Mouse (Mus musculus) limb, embryonic 12.5 days (tissue): ENCODE results near the gene Zfp362. TPM values are rescaled to one million over a fixed set of nuclear protein-coding genes. Genes with fewer than 3 reads are reported as not detected.
A peak's percentile ranks its signal among the peaks of the same experiment; 100 is the strongest.

Source experiments
- ATAC-seq: fragments of 200-750 bp; cut with Nextera tagmentation; 2 replicates; pipeline ENCODE4 v1.8.0; 2017; ENCODE audit warnings: low read depth, moderate TSS enrichment; ENCODE audit not compliant: insufficient number of reproducible peaks, insufficient read depth, low FRiP score, low TSS enrichment
- H3K27ac ChIP-seq: fragments of 300-500 bp; sonication (generic); 2 replicates; pipeline ENCODE4 v1.5.1; 2016; ENCODE audit warnings: mild to moderate bottlenecking, moderate library complexity
- H3K27me3 ChIP-seq: fragments of 300-500 bp; sonication (generic); 2 replicates; pipeline ENCODE4 v1.6.1; 2016; ENCODE audit warnings: mild to moderate bottlenecking, moderate library complexity
- H3K36me3 ChIP-seq: fragments of 300-500 bp; sonication (generic); 2 replicates; pipeline ENCODE4 v1.6.1; 2016; ENCODE audit warnings: mild to moderate bottlenecking, moderate library complexity
- H3K4me1 ChIP-seq: fragments of 300-500 bp; sonication (generic); replicated peaks from 2 replicates; pipeline ENCODE4 v1.6.1; 2016
- H3K4me2 ChIP-seq: fragments of 300-500 bp; sonication (generic); 2 replicates; pipeline ENCODE4 v1.6.1; 2016; ENCODE audit warnings: mild to moderate bottlenecking, moderate library complexity
- H3K4me3 ChIP-seq: fragments of 300-500 bp; sonication (generic); replicated peaks from 2 replicates; pipeline ENCODE4 v1.5.1; 2016; ENCODE audit warnings: mild to moderate bottlenecking
- H3K9ac ChIP-seq: fragments of 300-500 bp; sonication (generic); replicated peaks from 2 replicates; pipeline ENCODE4 v1.6.1; 2016; ENCODE audit warnings: mild to moderate bottlenecking, moderate library complexity
- H3K9me3 ChIP-seq: fragments of 300-500 bp; sonication (generic); 2 replicates; pipeline ENCODE4 v1.6.1; 2016; ENCODE audit warnings: mild to moderate bottlenecking, moderate library complexity
- WGBS: fragments of 180-500 bp; shearing (Covaris S2); methylation state at CpG from one replicate; pipeline ENCODE4 v1.1.7; 2016; 5-methylcytosine and 5-hydroxymethylcytosine counted together
- polyA plus RNA-seq: library from polyadenylated mRNA; unstranded; fragments of >200 nt; fragmentation: Nextera tagmentation; extraction: Ambion mirVana; gene quantifications from 2 replicates; pipeline ENCODE4 v1.2.1, GENCODE M21; 2016

Gene Zfp362
- polyA plus RNA-seq, 1 experiment from 2014 or later, result 52.1 TPM

DNA sequence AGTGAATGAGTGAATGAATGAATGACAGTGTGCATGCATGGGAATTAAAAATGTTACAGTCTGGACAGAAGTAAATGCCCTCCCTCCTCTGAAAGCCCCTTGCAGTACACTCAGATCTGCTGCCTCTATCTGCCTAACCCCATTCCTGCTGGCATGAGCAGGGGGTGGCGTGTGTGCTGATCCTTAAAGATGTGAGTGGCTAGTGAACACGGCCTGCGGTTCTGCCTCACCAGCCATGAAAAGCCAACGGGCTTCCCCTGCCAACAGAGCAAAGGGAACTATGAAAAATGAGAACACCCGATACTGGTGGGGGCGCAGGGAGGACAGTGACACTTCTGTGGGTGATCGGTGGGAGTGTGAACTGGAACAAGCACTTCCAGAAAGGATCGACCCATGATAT is 9.1 kb downstream of the Zfp362 start:
- Histone ChIP-seq H3K9ac (no peak overlapping the region), H3K9me3 (no peaks in the 10 kb centered on the region), H3K4me1 (peaks cover 64% of the 10 kb centered on the region), H3K4me3 (no peak overlapping the region), H3K36me3 (peaks cover 47% of the 10 kb centered on the region), H3K4me2 (no peak overlapping the region), H3K27ac (no peak overlapping the region), H3K27me3 (no peaks in the 10 kb centered on the region)
- WGBS, result 88% methylated on average over 8 of the region's 8 CpGs
- no peak for ATAC-seq

DNA sequence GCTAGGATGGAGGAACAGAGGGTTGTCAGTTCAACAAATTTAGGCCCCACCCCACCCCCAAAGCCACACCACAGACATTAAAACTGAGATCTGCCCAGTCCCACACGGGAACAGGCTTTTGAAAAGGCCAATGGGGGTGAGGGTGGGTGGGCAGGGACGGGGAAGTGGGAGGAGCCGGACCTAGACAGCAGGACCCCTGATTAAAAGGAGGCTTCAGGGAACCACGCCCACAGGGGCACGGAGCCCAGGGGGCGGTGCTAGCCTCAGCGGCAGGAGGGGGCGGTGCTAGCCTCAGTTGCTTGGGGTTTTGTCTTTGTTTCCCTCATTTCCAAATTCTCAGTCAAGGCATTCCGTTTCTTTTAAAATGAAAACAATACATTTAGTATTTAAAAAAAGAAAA is 10.2 kb downstream of the Zfp362 start:
- H3K4me2 ChIP-seq, result peak overlapping the region; percentile 27
- no peak overlapping the region for H3K9ac ChIP-seq
- ATAC-seq, result no peak
- 11% methylated on average over 9 of the region's 9 CpGs for WGBS
- peaks cover 64% of the 10 kb centered on the region for H3K4me1 ChIP-seq
- H3K27me3 ChIP-seq, result no peaks in the 10 kb centered on the region
- peak overlapping the region; percentile 45; the same call in 1 of the 2 replicates for H3K27ac ChIP-seq
- no peak overlapping the region for H3K4me3 ChIP-seq
- peaks cover 59% of the 10 kb centered on the region for H3K36me3 ChIP-seq
- no peaks in the 10 kb centered on the region for H3K9me3 ChIP-seq

DNA sequence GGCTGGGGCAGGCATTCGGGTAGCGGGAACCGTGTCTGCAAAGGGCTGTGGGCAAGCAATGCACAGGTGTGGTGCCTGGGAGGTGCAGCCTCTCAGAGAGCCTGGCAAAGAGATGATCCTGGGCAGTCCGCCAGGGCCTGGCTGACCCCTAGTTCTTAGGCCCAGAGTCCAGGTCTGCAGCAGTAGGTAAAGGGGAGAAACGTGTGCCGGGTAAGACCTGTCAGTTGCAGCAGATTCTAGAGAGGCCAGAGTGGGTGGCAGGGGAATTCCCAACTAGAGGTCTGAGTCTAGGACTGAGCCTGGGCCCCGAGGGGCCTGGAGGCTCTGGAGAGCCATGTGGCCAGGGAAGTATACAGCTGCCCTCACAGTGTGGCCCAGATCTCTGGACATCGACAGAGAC is 11.6 kb downstream of the Zfp362 start:
- 90% methylated on average over 8 of the region's 8 CpGs for WGBS
- H3K4me1 ChIP-seq, result peaks cover 62% of the 10 kb centered on the region
- H3K36me3 ChIP-seq, result peaks cover 71% of the 10 kb centered on the region
- no peak overlapping the region for H3K4me2 ChIP-seq
- H3K27ac ChIP-seq, result no peak overlapping the region
- H3K27me3 ChIP-seq, result no peaks in the 10 kb centered on the region
- ATAC-seq, result no peak
- H3K4me3 ChIP-seq, result no peak overlapping the region
- H3K9ac ChIP-seq, result no peak overlapping the region
- H3K9me3 ChIP-seq, result no peaks in the 10 kb centered on the region

DNA sequence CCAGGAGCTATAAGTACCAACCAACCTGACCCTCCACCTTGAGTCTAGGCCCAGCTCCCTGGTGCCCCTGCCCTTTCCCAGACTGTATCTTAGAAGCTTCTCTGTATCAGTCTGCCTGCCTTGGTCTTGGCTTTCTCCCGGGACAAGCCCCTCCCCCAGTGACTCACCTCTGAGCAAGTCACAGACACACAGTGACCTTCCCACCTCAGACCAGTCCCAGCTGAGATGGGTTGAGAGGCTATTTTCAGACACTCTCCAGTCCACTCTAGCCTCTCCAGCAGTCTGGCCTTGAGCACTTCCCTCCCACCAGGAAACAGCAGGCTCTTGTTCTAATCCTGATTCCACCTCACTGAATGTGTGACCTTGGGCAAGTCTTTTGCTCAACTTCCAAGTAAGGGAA is 12.1 kb downstream of the Zfp362 start:
- H3K27ac ChIP-seq, result no peak overlapping the region; the same call in 1 of the 2 replicates

DNA sequence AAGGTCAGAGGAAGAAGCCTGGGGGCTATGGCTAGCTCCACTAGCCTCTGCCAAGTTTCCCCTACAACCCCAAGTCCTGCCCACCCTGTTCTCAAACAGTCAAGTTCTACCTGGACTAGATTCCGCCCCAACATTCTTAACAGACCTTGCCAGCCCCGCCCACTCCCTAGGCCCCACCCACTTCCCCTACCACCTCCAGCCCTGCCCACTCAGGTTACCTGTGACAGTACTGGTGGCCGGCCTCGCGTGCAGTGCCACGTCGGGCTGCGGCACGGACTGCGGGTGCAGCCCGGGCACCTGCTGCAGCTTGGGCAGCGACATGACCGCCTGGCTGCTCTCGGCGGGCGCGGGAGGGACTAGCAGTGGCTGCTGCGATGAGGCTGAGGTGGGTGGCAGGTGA is 16.2 kb downstream of the Zfp362 start:
- Histone ChIP-seq H3K27me3 (no peaks in the 10 kb centered on the region), H3K4me3 (no peak overlapping the region), H3K4me1 (peaks cover 25% of the 10 kb centered on the region)

More for the DNA sequence above, 12.1 kb downstream of the Zfp362 start:
- H3K4me1 ChIP-seq, result peaks cover 58% of the 10 kb centered on the region
- 66% methylated on average over 1 of the region's 1 CpGs for WGBS
- no peak overlapping the region for H3K4me2 ChIP-seq
- H3K9me3 ChIP-seq, result no peaks in the 10 kb centered on the region
- no peaks in the 10 kb centered on the region for H3K27me3 ChIP-seq
- ATAC-seq, result no peak
- H3K9ac ChIP-seq, result no peak overlapping the region
- H3K4me3 ChIP-seq, result no peak overlapping the region
- H3K36me3 ChIP-seq, result peaks cover 69% of the 10 kb centered on the region

DNA sequence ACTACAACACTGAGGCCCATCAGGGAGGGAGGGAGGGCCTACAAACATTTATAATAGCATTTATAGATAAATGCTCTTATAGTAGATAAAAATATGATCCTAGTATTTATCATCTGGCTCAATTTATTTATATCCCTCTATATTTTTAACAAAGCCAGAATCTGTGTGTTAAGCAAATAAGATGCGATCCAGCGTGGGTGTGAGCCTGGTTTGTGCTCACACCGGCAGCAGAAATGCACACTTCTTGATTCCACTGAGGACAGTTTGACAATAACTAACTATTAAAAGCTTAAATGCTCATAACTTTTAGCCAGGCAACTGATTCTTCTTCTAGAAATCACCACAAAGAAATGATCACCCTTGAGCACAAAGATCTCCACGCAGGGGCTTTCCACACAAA is 17.7 kb downstream of the Zfp362 start:
- Histone ChIP-seq H3K4me2 (no peak overlapping the region), H3K4me1 (peaks cover 25% of the 10 kb centered on the region), H3K27ac (no peak overlapping the region), H3K4me3 (no peak overlapping the region), H3K27me3 (no peaks in the 10 kb centered on the region), H3K9ac (no peak overlapping the region), H3K9me3 (no peaks in the 10 kb centered on the region), H3K36me3 (peaks cover 97% of the 10 kb centered on the region)
- ATAC-seq, result no peak
- 96% methylated on average over 4 of the region's 4 CpGs for WGBS

More for the DNA sequence above, 16.2 kb downstream of the Zfp362 start:
- 31% methylated on average over 18 of the region's 18 CpGs for WGBS
- Histone ChIP-seq H3K4me2 (no peak overlapping the region), H3K36me3 (peaks cover 98% of the 10 kb centered on the region), H3K9ac (no peak overlapping the region), H3K27ac (no peak overlapping the region), H3K9me3 (no peaks in the 10 kb centered on the region)
- no peak for ATAC-seq

DNA sequence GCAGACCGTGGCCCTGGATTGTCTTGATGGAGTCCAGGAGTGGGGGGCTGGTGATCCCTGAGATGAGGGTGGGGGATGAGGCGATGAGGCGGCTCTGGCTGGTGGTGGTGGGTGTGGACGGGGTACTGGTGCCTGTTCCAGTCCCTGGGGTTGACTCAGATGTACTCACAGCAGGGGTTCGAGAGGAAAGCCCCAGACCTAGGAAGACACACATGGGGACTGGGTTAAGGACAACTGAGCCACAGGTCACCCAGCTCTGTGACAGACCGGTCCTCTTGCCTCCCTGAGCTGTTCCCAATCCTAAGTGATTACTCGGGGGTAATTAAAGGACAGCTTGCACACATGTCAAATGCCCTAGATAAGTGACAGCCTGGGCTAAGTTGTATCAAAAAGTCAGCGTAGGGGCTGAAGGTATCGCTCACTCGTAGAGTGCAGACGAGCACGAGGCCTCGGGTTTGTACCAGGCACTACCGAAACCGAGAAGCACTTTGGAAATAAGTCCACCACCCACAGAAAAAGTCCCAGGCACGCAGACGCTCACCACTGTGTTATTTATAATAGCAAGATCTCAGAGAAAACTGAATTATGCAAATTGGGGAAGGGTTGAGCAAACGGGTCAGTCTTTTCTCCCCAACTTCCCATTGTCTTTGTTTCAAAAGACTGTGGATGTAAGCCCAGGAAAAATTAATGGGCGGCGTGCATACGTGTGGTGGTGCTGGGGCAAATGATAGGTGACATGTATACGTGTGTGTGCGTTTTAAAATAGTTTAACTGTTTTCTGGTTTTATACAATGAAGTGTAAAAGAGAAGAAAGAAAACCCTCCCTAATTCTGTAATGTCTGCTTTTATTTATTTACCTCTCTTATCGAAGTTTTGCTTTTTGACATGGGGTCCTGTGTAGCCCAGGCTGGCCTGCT is 18.6 kb downstream of the Zfp362 start:
- Histone ChIP-seq H3K27me3 (no peaks in the 10 kb centered on the region), H3K9me3 (no peaks in the 10 kb centered on the region), H3K4me2 (no peak overlapping the region), H3K4me3 (no peak overlapping the region), H3K27ac (no peak overlapping the region), H3K4me1 (peaks cover 25% of the 10 kb centered on the region), H3K36me3 (peaks cover 97% of the 10 kb centered on the region), H3K9ac (no peak overlapping the region)
- WGBS, result 93% methylated on average over 24 of the region's 24 CpGs
- no peak for ATAC-seq

DNA sequence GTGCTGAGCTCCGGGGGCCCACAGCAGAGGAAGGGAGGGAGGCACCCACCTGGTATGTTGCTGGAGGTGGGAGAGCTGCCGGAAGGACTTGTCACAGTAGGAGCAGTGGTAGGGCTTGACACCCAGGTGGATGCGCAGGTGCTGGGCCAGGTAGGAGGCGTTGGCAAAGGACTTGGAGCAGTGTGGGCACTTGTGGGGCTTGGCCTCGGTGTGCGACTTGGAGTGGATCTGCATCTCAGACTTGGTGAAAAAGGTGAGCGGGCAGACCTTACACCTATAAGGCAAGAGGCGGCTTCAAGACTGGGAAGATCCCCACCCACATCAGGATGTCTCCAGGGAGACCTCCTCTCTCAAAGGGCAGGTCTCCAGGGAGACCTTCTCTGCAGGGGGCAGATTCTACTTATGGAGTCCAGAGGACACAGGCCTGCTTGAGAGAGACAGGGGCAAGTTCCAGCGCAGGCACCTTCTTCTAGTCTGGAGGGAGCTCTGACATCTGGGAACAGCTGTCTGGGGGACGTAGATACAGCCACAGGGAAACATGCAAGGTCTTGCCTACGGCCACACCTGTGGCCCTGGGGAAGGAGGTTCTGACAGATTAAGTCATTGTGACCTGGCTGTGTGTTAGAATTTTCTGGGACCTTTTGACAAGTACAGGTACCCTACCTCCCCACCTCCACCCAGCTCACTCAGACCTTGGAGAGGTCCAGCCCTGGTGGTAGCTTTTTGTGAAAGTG is 19.8 kb downstream of the Zfp362 start:
- 94% methylated on average over 11 of the region's 11 CpGs for WGBS
- ATAC-seq, result no peak
- Histone ChIP-seq H3K9me3 (no peaks in the 10 kb centered on the region), H3K36me3 (peaks cover 97% of the 10 kb centered on the region), H3K4me1 (peaks cover 15% of the 10 kb centered on the region), H3K27ac (no peak overlapping the region), H3K9ac (no peak overlapping the region), H3K4me3 (no peak overlapping the region), H3K4me2 (no peak overlapping the region), H3K27me3 (no peaks in the 10 kb centered on the region)

DNA sequence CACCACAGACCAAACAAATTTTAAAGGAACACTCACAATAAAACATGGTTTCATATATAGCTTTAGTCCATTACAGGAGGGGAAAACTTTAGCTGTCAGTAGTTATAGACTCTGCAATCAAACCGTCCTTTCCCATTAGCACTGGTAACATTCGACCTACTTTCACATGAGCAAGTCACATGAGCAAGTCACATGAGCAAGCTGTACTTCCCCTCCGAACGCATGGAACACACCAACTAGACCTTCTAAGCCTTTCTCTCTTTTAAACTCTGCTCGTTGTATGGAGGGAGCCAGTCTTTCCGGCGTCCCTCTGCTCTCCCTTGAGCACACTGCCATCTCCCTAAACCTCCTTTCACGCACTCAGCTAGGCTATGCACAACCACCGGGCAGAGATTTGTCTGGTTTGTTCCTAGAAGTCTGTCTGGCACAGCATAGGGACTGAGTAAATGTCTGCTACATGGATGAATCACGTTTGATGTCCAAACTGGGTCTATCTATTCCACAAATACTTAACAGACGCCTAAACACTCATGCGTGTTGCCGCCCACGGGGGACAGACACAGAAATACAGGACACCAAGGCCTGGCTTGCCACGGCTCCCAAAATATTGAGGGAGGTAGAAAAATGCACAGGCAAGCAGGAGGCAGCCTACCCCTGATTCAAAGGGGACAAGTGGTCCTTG is 20.8 kb downstream of the Zfp362 start:
- Histone ChIP-seq H3K27ac (no peak overlapping the region), H3K4me2 (no peak overlapping the region), H3K4me1 (peaks cover 5% of the 10 kb centered on the region), H3K4me3 (no peak overlapping the region), H3K27me3 (no peaks in the 10 kb centered on the region), H3K9me3 (no peaks in the 10 kb centered on the region), H3K36me3 (peaks cover 97% of the 10 kb centered on the region), H3K9ac (no peak overlapping the region)
- no peak for ATAC-seq
- WGBS, result 90% methylated on average over 15 of the region's 15 CpGs

DNA sequence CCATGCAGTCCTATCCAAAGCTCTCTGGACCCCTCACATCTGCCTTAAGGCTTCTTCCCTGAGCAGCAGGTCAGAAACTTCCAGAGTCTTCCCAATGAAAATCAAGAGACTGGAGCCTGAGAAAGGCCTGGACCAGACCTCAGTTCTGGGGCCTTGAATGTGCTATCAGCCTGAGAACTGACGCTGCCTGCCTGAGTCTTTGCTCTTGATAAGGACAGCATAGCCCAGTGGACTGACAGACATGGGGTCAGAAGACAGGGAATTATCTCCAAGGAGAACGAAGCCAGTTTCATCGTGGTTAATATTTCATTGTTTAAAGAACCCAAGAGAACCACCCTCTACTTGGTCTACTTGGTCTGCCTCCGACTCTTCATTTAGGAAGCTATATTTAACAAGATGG is 23.2 kb downstream of the Zfp362 start:
- H3K4me1 ChIP-seq, result no peaks in the 10 kb centered on the region
- H3K4me3 ChIP-seq, result no peak overlapping the region
- H3K9me3 ChIP-seq, result no peaks in the 10 kb centered on the region
- no peak overlapping the region for H3K27ac ChIP-seq
- ATAC-seq, result no peak
- no peak overlapping the region for H3K4me2 ChIP-seq
- WGBS, result 83% methylated on average over 4 of the region's 4 CpGs
- no peak overlapping the region for H3K9ac ChIP-seq
- H3K27me3 ChIP-seq, result no peaks in the 10 kb centered on the region
- peaks cover 99% of the 10 kb centered on the region for H3K36me3 ChIP-seq

DNA sequence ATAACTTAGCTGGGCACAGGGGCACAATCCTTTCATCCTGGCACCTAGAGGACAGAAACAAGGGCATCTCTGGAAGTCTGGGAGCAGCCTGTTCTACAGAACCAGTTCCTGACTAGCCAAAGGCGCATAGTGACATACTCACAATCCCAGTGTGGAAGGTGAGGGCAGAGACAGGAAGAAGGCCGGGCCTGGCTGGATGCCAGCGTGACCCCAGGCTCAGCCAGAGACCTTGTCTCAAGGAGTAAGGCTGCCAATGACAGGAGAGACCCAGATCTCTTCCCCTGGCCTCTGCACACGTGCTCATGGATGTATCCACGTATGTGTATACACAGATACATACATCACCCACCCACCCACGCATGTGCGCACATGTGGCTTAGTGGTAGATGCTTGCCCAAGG is 23.8 kb downstream of the Zfp362 start:
- Histone ChIP-seq H3K4me1 (no peaks in the 10 kb centered on the region), H3K27ac (no peak overlapping the region), H3K9me3 (no peaks in the 10 kb centered on the region), H3K36me3 (peaks cover 99% of the 10 kb centered on the region), H3K4me3 (no peak overlapping the region), H3K9ac (no peak overlapping the region), H3K4me2 (no peak overlapping the region), H3K27me3 (no peaks in the 10 kb centered on the region)
- ATAC-seq, result no peak
- 90% methylated on average over 7 of the region's 7 CpGs for whole genome bisulfite sequencing
